Mouse (Mus musculus) limb, embryonic 14.5 days (tissue): ENCODE measurements at regions not wholly inside any gene's neighbourhood (a gene's known extent, or its start where the extent isn't known, plus 50 kb on each side); places are given as distances from the start of the nearest gene placed in this dataset.
A peak's percentile ranks its signal among the peaks of the same experiment; 100 is the strongest.

ENCODE experiments used
- ATAC-seq: fragments of 200-750 bp; cut with Nextera tagmentation; 2 replicates; pipeline ENCODE4 v1.8.0; 2017; ENCODE audit warnings: low read depth, moderate number of reproducible peaks, moderate TSS enrichment; ENCODE audit not compliant: low FRiP score
- DNase-seq: peaks from one replicate; pipeline ENCODE4 v3.0.0-alpha.2; 2015; ENCODE audit warnings: low spot score
- H3K27ac ChIP-seq: fragments of 300-500 bp; sonication (generic); replicated peaks from 2 replicates; pipeline ENCODE4 v1.5.1; 2014; ENCODE audit warnings: low read depth, mild to moderate bottlenecking, low read length, moderate library complexity, mixed read lengths
- H3K27me3 ChIP-seq: fragments of 300-500 bp; sonication (generic); 2 replicates; pipeline ENCODE4 v1.6.1; 2014; ENCODE audit warnings: low read length, mixed read lengths; ENCODE audit not compliant: control insufficient read depth, insufficient read depth
- H3K36me3 ChIP-seq: fragments of 300-500 bp; sonication (generic); 2 replicates; pipeline ENCODE4 v1.6.1; 2014; ENCODE audit warnings: mild to moderate bottlenecking, low read length, moderate library complexity, mixed read lengths; ENCODE audit not compliant: control insufficient read depth, insufficient read depth
- H3K4me1 ChIP-seq: fragments of 300-500 bp; sonication (generic); 2 replicates; pipeline ENCODE4 v1.6.1; 2014; ENCODE audit warnings: antibody characterized with exemption, low read length, mixed read lengths; ENCODE audit not compliant: control insufficient read depth, insufficient read depth
- H3K4me2 ChIP-seq: fragments of 300-500 bp; sonication (generic); replicated peaks from 2 replicates; pipeline ENCODE4 v1.6.1; 2014; ENCODE audit warnings: low read depth, mild to moderate bottlenecking, low read length, moderate library complexity; ENCODE audit not compliant: severe bottlenecking
- H3K4me3 ChIP-seq: fragments of 300-500 bp; sonication (generic); replicated peaks from 2 replicates; pipeline ENCODE4 v1.5.1; 2014; ENCODE audit warnings: low read length
- H3K9ac ChIP-seq: fragments of 300-500 bp; sonication (generic); 2 replicates; pipeline ENCODE4 v1.6.1; 2014; ENCODE audit warnings: mild to moderate bottlenecking, low read depth, low read length, moderate library complexity; ENCODE audit not compliant: severe bottlenecking
- H3K9me3 ChIP-seq: fragments of 300-500 bp; sonication (generic); 2 replicates; pipeline ENCODE4 v1.6.1; 2016; ENCODE audit warnings: low read length; ENCODE audit not compliant: control insufficient read depth
- POLR2A ChIP-seq: fragments of 200-500 bp; IDR thresholded peaks from 2 replicates; pipeline ENCODE4 v1.8.0; 2012; ENCODE audit warnings: inconsistent platforms, mild to moderate bottlenecking, moderate library complexity, borderline replicate concordance; ENCODE audit not compliant: insufficient read depth, insufficient read length; ENCODE audit errors: extremely low read depth
- WGBS: fragments of 180-500 bp; shearing (Covaris S2); extraction: QIAGEN DNeasy Blood & Tissue Kit; methylation state at CpG from one replicate; pipeline ENCODE4 v1.1.7; 2014; 5-methylcytosine and 5-hydroxymethylcytosine counted together

- peak overlapping the region; percentile 80 for H3K27ac ChIP-seq
- DNase-seq (peak; percentile 53), ATAC-seq (0 out of 2 replicates have a peak, but pooled peaks have one; percentile 19)
- H3K4me3 ChIP-seq, result no peak overlapping the region
- no peaks in the 10 kb centered on the region for H3K27me3 ChIP-seq
- no peak for TF ChIP-seq POLR2A
- H3K4me2 ChIP-seq, result no peak overlapping the region
- peaks cover 39% of the 10 kb centered on the region for H3K4me1 ChIP-seq
- no peaks in the 10 kb centered on the region for H3K9me3 ChIP-seq
- 29% methylated on average over 7 of the region's 7 CpGs for WGBS
- H3K36me3 ChIP-seq, result no peaks in the 10 kb centered on the region
- 0 out of 2 replicates have a peak overlapping the region, but pooled peaks have one; percentile 0 for H3K9ac ChIP-seq
These were observed 105.0 kb upstream of the Irf2bp2 start for GRCm38 (mm10) chr8:126698601-126699388.

GRCm38 (mm10) chr8:126696346-126697010, 102.7 kb upstream of the Irf2bp2 start:
- Histone ChIP-seq H3K9me3 (no peaks in the 10 kb centered on the region), H3K27me3 (no peaks in the 10 kb centered on the region), H3K36me3 (no peaks in the 10 kb centered on the region), H3K4me3 (no peak overlapping the region), H3K4me2 (no peak overlapping the region), H3K9ac (no peak overlapping the region), H3K27ac (no peak overlapping the region), H3K4me1 (peaks cover 44% of the 10 kb centered on the region)
- no peak for TF ChIP-seq POLR2A
- ATAC-seq (no peak), DNase-seq (no peak)
- WGBS, result 62% methylated on average over 7 of the region's 7 CpGs

GRCm38 (mm10) chr8:126694370-126694769, 100.6 kb upstream of the Irf2bp2 start:
- no peak overlapping the region for H3K4me3 ChIP-seq
- TF ChIP-seq POLR2A, result no peak
- no peak for DNase-seq
- no peaks in the 10 kb centered on the region for H3K9me3 ChIP-seq
- H3K4me1 ChIP-seq, result peaks cover 34% of the 10 kb centered on the region
- H3K27ac ChIP-seq, result no peak overlapping the region
- H3K4me2 ChIP-seq, result no peak overlapping the region
- ATAC-seq, result no peak
- WGBS, result 68% methylated on average over 7 of the region's 7 CpGs
- no peaks in the 10 kb centered on the region for H3K36me3 ChIP-seq
- H3K27me3 ChIP-seq, result no peaks in the 10 kb centered on the region
- H3K9ac ChIP-seq, result no peak overlapping the region

GRCm38 (mm10) chr8:126693642-126694041, 99.9 kb upstream of the Irf2bp2 start:
- WGBS, result 43% methylated on average over 1 of the region's 1 CpGs
- Histone ChIP-seq H3K27me3 (no peaks in the 10 kb centered on the region), H3K4me2 (no peak overlapping the region), H3K9ac (no peak overlapping the region), H3K27ac (no peak overlapping the region), H3K36me3 (no peaks in the 10 kb centered on the region), H3K4me1 (peaks cover 27% of the 10 kb centered on the region), H3K4me3 (no peak overlapping the region), H3K9me3 (no peaks in the 10 kb centered on the region)
- TF ChIP-seq POLR2A, result no peak
- ATAC-seq (no peak), DNase-seq (no peak)

- Histone ChIP-seq H3K4me1 (peaks cover 18% of the 10 kb centered on the region), H3K27me3 (no peaks in the 10 kb centered on the region), H3K9me3 (no peaks in the 10 kb centered on the region), H3K36me3 (no peaks in the 10 kb centered on the region), H3K4me3 (no peak overlapping the region), H3K9ac (no peak overlapping the region), H3K4me2 (no peak overlapping the region), H3K27ac (no peak overlapping the region)
- ATAC-seq, result no peak
- DNase-seq, result no peak
- WGBS, result 87% methylated on average over 3 of the region's 3 CpGs
- TF ChIP-seq POLR2A, result no peak
These were observed 98.9 kb upstream of the Irf2bp2 start for GRCm38 (mm10) chr8:126692711-126693110.
